Mouse (Mus musculus): ENCODE data around the gene Xndc1. TPM values are rescaled to one million over a fixed set of nuclear protein-coding genes. Genes with fewer than 3 reads are reported as not detected.

The Xndc1 gene
- polyA plus RNA-seq, 1 experiment from 2014 or later, result 26.3 TPM

GRCm38 (mm10) chr7:102084041-102084696 lies 18.9 kb downstream of the Xndc1 start:
- no peak overlapping the region for H3K4me2 ChIP-seq (replicated peaks; ENCODE audit: low read depth, low read length)
- no peak for ATAC-seq (ENCODE audit: insufficient number of reproducible peaks, insufficient read depth, low FRiP score, low read depth)
- peaks cover 36% of the 10 kb centered on the region for H3K36me3 ChIP-seq (ENCODE audit: control insufficient read depth, insufficient read depth, low read length)
- H3K4me3 ChIP-seq (ENCODE audit: low read depth, low read length), result no peak overlapping the region
- 85% methylated on average over 26 of the region's 26 CpGs for WGBS
- no peaks in the 10 kb centered on the region for H3K4me1 ChIP-seq (ENCODE audit: control insufficient read depth, insufficient read depth, low read length)
- no peaks in the 10 kb centered on the region for H3K27me3 ChIP-seq (ENCODE audit: control insufficient read depth, insufficient read depth, low read length)
- no peaks in the 10 kb centered on the region for H3K9me3 ChIP-seq (ENCODE audit: control insufficient read depth, low read depth, low read length)
- no peak overlapping the region for H3K9ac ChIP-seq (replicated peaks; ENCODE audit: low read depth, low read length)
- H3K27ac ChIP-seq (ENCODE audit: low read length), result no peak overlapping the region

- Histone ChIP-seq H3K4me2 (replicated peaks; ENCODE audit: low read depth, low read length) (no peak overlapping the region), H3K36me3 (ENCODE audit: control insufficient read depth, insufficient read depth, low read length) (peaks cover 9% of the 10 kb centered on the region), H3K4me3 (ENCODE audit: low read depth, low read length) (no peak overlapping the region), H3K9me3 (ENCODE audit: control insufficient read depth, low read depth, low read length) (no peaks in the 10 kb centered on the region), H3K4me1 (ENCODE audit: control insufficient read depth, insufficient read depth, low read length) (no peaks in the 10 kb centered on the region), H3K9ac (replicated peaks; ENCODE audit: low read depth, low read length) (no peak overlapping the region), H3K27ac (ENCODE audit: low read length) (no peak overlapping the region), H3K27me3 (ENCODE audit: control insufficient read depth, insufficient read depth, low read length) (no peaks in the 10 kb centered on the region)
- ATAC-seq (ENCODE audit: insufficient number of reproducible peaks, insufficient read depth, low FRiP score, low read depth), result no peak
- 82% methylated on average over 4 of the region's 4 CpGs for WGBS
Measured at GRCm38 (mm10) chr7:102087336-102087735, 22.0 kb downstream of the Xndc1 start.

- WGBS, result 6% methylated on average over 30 of the region's 30 CpGs
- Histone ChIP-seq H3K27me3 (ENCODE audit: control insufficient read depth, insufficient read depth, low read length) (no peaks in the 10 kb centered on the region), H3K27ac (ENCODE audit: low read length) (no peak overlapping the region), H3K9me3 (ENCODE audit: control insufficient read depth, low read depth, low read length) (no peaks in the 10 kb centered on the region), H3K4me2 (replicated peaks; ENCODE audit: low read depth, low read length) (peak overlapping the region; percentile 35), H3K4me1 (ENCODE audit: control insufficient read depth, insufficient read depth, low read length) (0 out of 2 replicates have a peak, but pooled peaks cover 10% of the 10 kb centered on the region), H3K4me3 (ENCODE audit: low read depth, low read length) (peak overlapping the region; percentile 2; the same call in 1 of the 2 replicates), H3K36me3 (ENCODE audit: control insufficient read depth, insufficient read depth, low read length) (no peaks in the 10 kb centered on the region), H3K9ac (replicated peaks; ENCODE audit: low read depth, low read length) (no peak overlapping the region)
- ATAC-seq (ENCODE audit: insufficient number of reproducible peaks, insufficient read depth, low FRiP score, low read depth), result peak; percentile 57; the same call in 1 of the 2 replicates
Measured at GRCm38 (mm10) chr7:102099760-102100661, 34.7 kb downstream of the Xndc1 start.

DNA sequence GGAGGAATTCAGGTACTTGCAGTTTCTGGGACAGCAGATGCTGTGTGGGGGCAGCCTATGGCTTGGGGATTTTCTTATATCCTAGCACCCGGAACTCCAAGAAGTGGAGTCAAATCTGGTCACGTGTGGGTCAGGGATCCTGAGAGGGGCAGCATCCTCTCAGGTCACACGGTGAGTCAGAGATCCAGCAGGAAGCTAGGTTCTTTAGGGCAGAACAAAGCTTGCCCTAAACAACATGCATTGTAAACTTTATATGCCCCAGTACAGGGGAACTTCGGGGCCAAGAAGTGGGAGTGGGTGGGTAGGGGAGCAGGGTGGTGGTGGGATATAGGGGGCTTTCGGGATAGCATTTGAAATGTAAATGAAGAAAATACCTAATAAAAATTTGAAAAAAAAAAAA lies 35.6 kb downstream of the Xndc1 start:
- no peaks in the 10 kb centered on the region for H3K36me3 ChIP-seq (ENCODE audit: control insufficient read depth, insufficient read depth, low read length)
- no peak overlapping the region for H3K4me2 ChIP-seq (replicated peaks; ENCODE audit: low read depth, low read length)
- 59% methylated on average over 5 of the region's 5 CpGs for WGBS
- 0 out of 2 replicates have a peak, but pooled peaks cover 10% of the 10 kb centered on the region for H3K4me1 ChIP-seq (ENCODE audit: control insufficient read depth, insufficient read depth, low read length)
- no peaks in the 10 kb centered on the region for H3K27me3 ChIP-seq (ENCODE audit: control insufficient read depth, insufficient read depth, low read length)
- ATAC-seq (ENCODE audit: insufficient number of reproducible peaks, insufficient read depth, low FRiP score, low read depth), result no peak
- no peak overlapping the region for H3K9ac ChIP-seq (replicated peaks; ENCODE audit: low read depth, low read length)
- H3K9me3 ChIP-seq (ENCODE audit: control insufficient read depth, low read depth, low read length), result no peaks in the 10 kb centered on the region
- H3K4me3 ChIP-seq (ENCODE audit: low read depth, low read length), result no peak overlapping the region
- H3K27ac ChIP-seq (ENCODE audit: low read length), result no peak overlapping the region

GRCm38 (mm10) chr7:102101487-102101886 lies 36.2 kb downstream of the Xndc1 start, which contains the start of gene Art1:
Gene Art1 (plus strand): TSS chr7:102101743.
- Histone ChIP-seq H3K9me3 (ENCODE audit: control insufficient read depth, low read depth, low read length) (no peaks in the 10 kb centered on the region), H3K27me3 (ENCODE audit: control insufficient read depth, insufficient read depth, low read length) (no peaks in the 10 kb centered on the region), H3K4me1 (ENCODE audit: control insufficient read depth, insufficient read depth, low read length) (0 out of 2 replicates have a peak, but pooled peaks cover 10% of the 10 kb centered on the region), H3K36me3 (ENCODE audit: control insufficient read depth, insufficient read depth, low read length) (no peaks in the 10 kb centered on the region), H3K4me3 (ENCODE audit: low read depth, low read length) (no peak within 1 kb of the TSS), H3K27ac (ENCODE audit: low read length) (no peak within 1 kb of the TSS), H3K4me2 (replicated peaks; ENCODE audit: low read depth, low read length) (no peak within 1 kb of the TSS), H3K9ac (replicated peaks; ENCODE audit: low read depth, low read length) (no peak within 1 kb of the TSS)
- ATAC-seq (ENCODE audit: insufficient number of reproducible peaks, insufficient read depth, low FRiP score, low read depth), result no peak
- WGBS, result 56% methylated on average over 5 of the region's 5 CpGs

- no peak overlapping the region for H3K4me2 ChIP-seq (replicated peaks; ENCODE audit: low read depth, low read length)
- WGBS, result 49% methylated on average over 8 of the region's 8 CpGs
- no peak overlapping the region for H3K9ac ChIP-seq (replicated peaks; ENCODE audit: low read depth, low read length)
- no peak overlapping the region for H3K27ac ChIP-seq (ENCODE audit: low read length)
- H3K36me3 ChIP-seq (ENCODE audit: control insufficient read depth, insufficient read depth, low read length), result no peaks in the 10 kb centered on the region
- H3K4me1 ChIP-seq (ENCODE audit: control insufficient read depth, insufficient read depth, low read length), result peaks cover 17% of the 10 kb centered on the region; the same call in 1 of the 2 replicates
- ATAC-seq (ENCODE audit: insufficient number of reproducible peaks, insufficient read depth, low FRiP score, low read depth), result no peak
- no peaks in the 10 kb centered on the region for H3K27me3 ChIP-seq (ENCODE audit: control insufficient read depth, insufficient read depth, low read length)
- H3K9me3 ChIP-seq (ENCODE audit: control insufficient read depth, low read depth, low read length), result no peaks in the 10 kb centered on the region
- no peak overlapping the region for H3K4me3 ChIP-seq (ENCODE audit: low read depth, low read length)
Measured at GRCm38 (mm10) chr7:102102241-102102640, 36.9 kb downstream of the Xndc1 start.

- no peak for ATAC-seq (ENCODE audit: insufficient number of reproducible peaks, insufficient read depth, low FRiP score, low read depth)
- no peak overlapping the region for H3K27ac ChIP-seq (ENCODE audit: low read length)
- H3K4me3 ChIP-seq (ENCODE audit: low read depth, low read length), result no peak overlapping the region
- H3K27me3 ChIP-seq (ENCODE audit: control insufficient read depth, insufficient read depth, low read length), result no peaks in the 10 kb centered on the region
- 39% methylated on average over 6 of the region's 6 CpGs for WGBS
- no peak overlapping the region for H3K9ac ChIP-seq (replicated peaks; ENCODE audit: low read depth, low read length)
- H3K4me1 ChIP-seq (ENCODE audit: control insufficient read depth, insufficient read depth, low read length), result peaks cover 17% of the 10 kb centered on the region; the same call in 1 of the 2 replicates
- no peaks in the 10 kb centered on the region for H3K9me3 ChIP-seq (ENCODE audit: control insufficient read depth, low read depth, low read length)
- no peaks in the 10 kb centered on the region for H3K36me3 ChIP-seq (ENCODE audit: control insufficient read depth, insufficient read depth, low read length)
- no peak overlapping the region for H3K4me2 ChIP-seq (replicated peaks; ENCODE audit: low read depth, low read length)
Measured at GRCm38 (mm10) chr7:102102696-102103095, 37.4 kb downstream of the Xndc1 start.

GRCm38 (mm10) chr7:102103555-102103954 lies 38.2 kb downstream of the Xndc1 start:
- ATAC-seq (ENCODE audit: insufficient number of reproducible peaks, insufficient read depth, low FRiP score, low read depth), result no peak
- Histone ChIP-seq H3K27ac (ENCODE audit: low read length) (no peak overlapping the region), H3K9ac (replicated peaks; ENCODE audit: low read depth, low read length) (no peak overlapping the region), H3K36me3 (ENCODE audit: control insufficient read depth, insufficient read depth, low read length) (no peaks in the 10 kb centered on the region), H3K4me1 (ENCODE audit: control insufficient read depth, insufficient read depth, low read length) (peaks cover 17% of the 10 kb centered on the region; the same call in 1 of the 2 replicates), H3K4me2 (replicated peaks; ENCODE audit: low read depth, low read length) (no peak overlapping the region), H3K9me3 (ENCODE audit: control insufficient read depth, low read depth, low read length) (no peaks in the 10 kb centered on the region), H3K27me3 (ENCODE audit: control insufficient read depth, insufficient read depth, low read length) (no peaks in the 10 kb centered on the region), H3K4me3 (ENCODE audit: low read depth, low read length) (no peak overlapping the region)
- 74% methylated on average over 2 of the region's 2 CpGs for WGBS

Measured in stomach, embryonic 14.5 days (tissue).